Mouse (Mus musculus): ENCODE data around the gene Smim23.

The Smim23 gene

GRCm38 (mm10) chr11:32786201-32786600 lies 38.2 kb downstream of the Smim23 start:
- CTCF ChIA-PET = interaction anchor here in 1 of 4 experiments (1.0 kb wide), 1 partner anchor 20 kb away, joined by 3 read pairs; no protein-coding TSS in a partner anchor
- POLR2A ChIA-PET = no interaction called here

DNA sequence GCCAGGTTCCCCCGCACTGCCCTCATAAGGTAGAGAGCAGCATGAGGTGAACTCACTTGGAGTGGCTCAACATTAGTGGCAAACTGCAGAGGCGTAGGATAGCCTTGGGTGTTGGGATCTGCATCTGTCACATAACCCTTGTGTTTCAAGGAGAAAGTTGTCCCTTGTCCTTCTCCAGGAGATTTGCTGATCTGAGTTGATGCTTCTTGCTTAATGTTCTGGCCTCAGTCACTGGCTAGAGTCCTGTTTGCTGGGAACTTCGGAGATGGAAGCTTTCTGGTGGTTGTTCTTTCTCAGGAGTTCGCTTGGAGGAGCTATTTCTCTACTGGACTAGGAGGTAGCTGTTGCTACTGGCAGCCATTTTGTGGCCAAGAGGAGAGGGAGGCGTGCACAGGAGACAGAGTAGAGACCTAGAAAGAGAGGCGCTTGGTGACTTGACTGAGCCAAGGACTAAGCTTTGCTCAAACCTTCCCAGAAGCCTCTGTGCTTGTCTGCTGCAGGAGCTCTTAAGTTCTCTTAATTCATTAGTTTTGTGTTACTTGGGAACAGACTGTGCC lies 38.7 kb downstream of the Smim23 start:
- POLR2A ChIA-PET = no interaction called here
- CTCF ChIA-PET = interaction anchor here in 1 of 4 experiments (0.9 to 1.0 kb wide), 2 partner anchors 20 kb away, joined by 3 read pairs; no protein-coding TSS in a partner anchor

DNA sequence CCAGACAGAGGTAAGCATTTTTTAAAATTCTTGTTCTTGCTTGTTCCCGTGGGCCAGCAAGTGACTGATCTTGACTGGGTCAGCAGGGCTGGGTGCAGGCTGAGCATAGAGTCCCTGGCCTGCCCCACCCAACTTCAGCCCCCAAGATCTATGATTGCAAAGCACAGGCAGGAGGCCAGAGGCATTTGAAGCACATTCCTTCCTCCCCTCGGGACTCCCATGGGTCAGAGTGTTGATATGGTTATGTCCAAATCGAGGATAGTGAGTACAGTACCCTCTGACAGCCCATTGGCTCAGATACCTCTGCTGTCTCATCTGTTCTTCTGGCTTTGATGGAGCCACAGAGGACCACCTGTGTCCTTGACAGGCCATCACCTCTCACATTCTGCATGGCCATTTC lies 41.7 kb downstream of the Smim23 start:
- ChIA-PET POLR2A (interaction anchor here in 1 of 4 experiments (0.7 kb wide), 1 partner anchor 854 kb away, joined by 13 read pairs; no protein-coding TSS in a partner anchor), CTCF (interaction anchor here in 1 of 4 experiments (0.7 kb wide), 1 partner anchor 14 kb away, joined by 3 read pairs; no protein-coding TSS in a partner anchor)

DNA sequence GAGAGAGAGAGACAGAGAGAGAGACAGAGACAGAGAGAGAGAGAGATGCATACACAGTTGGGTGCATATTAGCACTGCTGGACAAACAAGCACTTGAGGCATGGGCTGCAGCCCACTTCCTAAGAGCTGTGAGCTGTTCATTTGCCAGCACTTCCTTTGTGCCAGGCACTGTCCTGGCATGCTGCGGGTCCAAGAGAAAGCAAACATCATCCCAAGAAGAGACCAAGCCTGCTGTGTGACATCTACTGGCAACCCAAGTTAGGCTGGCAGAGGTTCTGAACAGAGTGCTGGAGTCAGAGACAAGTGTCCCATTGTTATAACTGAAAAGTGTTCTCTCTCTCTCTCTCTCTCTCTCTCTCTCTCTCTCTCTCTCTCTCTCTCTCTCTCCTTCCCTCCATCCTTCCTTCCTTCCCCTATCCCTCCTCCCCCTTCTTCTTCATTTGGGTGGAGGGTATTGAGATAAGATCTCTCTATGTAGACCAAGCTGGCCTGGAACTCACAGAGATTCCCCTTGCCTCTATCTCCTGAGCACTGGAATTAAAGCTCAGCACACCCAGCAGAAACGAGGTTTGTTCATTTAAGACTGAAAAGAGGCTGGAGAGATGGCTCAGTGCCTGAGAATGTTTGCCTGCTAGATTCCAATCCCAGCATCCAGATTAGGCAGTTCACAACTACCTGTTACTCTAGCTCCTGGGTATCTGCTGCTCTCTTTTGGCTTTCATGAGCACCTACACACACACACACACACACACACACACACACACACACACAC lies 42.6 kb downstream of the Smim23 start:
- ChIA-PET CTCF (interaction anchor here in 3 of 4 experiments (0.7 to 1.3 kb wide), 3 partner anchors 13 to 366 kb away, joined by 3 to 4 read pairs (median 4); no protein-coding TSS in a partner anchor), POLR2A (interaction anchor here in 2 of 4 experiments (0.6 to 0.7 kb wide), 3 partner anchors 365 to 855 kb away, joined by 3 to 13 read pairs (median 9); no protein-coding TSS in a partner anchor)

DNA sequence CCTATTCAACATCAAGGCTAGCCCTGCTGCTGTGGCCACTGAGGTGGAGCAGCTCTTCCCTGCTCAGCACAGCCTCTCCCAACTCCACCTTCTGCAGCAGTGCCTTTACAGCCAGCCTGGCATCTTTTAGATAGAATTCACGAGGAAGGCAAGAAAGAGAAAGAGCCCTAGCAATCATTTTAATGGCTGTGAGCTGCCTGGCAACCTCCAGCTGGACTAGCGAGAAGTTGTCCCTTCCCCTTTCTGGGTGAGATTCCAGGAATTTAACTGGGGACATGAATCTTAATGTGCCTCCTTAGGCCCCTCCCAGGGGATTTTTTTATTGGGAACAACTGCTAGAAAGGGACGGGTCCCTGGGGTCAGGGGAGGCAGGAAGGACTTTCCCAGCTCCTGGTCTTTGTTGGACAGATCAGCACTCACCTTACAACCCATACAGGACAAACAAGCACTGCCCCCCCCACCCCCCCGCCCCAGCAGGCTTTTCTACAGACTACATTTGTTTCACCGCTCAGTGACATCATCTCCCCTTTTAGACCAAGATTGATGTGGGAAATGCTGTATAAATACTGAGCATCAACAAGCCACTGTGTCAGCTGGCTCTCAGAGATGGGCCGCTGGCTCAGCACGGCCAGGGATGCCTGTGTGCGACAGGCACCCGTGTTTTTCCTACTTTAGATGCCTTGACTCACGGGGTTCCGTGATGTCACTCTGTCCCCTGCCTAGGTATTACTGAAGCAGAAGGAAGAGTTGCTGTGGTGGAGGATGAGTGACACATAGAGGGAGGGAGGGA lies 43.5 kb downstream of the Smim23 start:
- POLR2A ChIA-PET = interaction anchor here in 1 of 4 experiments (0.7 to 0.9 kb wide), 2 partner anchors 20 to 1890 kb away, joined by 3 to 4 read pairs; no protein-coding TSS in a partner anchor
- CTCF ChIA-PET = interaction anchor here in 1 of 4 experiments (0.8 to 1.3 kb wide), 2 partner anchors 12 to 368 kb away, joined by 3 read pairs; no protein-coding TSS in a partner anchor

GRCm38 (mm10) chr11:32768642-32769343 lies 55.6 kb downstream of the Smim23 start:
- ChIA-PET POLR2A (interaction anchor here in 1 of 4 experiments (1.6 kb wide), 1 partner anchor 11 kb away, joined by 3 read pairs; no protein-coding TSS in a partner anchor), CTCF (interaction anchor here (0.6 to 1.6 kb wide), 9 partner anchors 12 to 350 kb away, joined by 3 to 5 read pairs (median 3); no protein-coding TSS in a partner anchor)
